Mouse (Mus musculus) small intestine, adult 2 months (tissue): ENCODE results near the gene Grpel1.

Source experiments
- CTCF ChIP-seq: fragments of 200-500 bp; IDR thresholded peaks from 2 replicates; pipeline ENCODE4 v1.5.1; 2012; ENCODE audit warnings: low read depth, mild to moderate bottlenecking, control low read depth, inconsistent platforms, low read length, moderate library complexity, mixed read lengths; ENCODE audit not compliant: insufficient replicate concordance, insufficient read length; ENCODE audit errors: extremely low read depth
- POLR2A ChIP-seq: fragments of 200-500 bp; IDR thresholded peaks from 2 replicates; pipeline ENCODE4 v1.6.1; 2012; ENCODE audit warnings: low read depth, mild to moderate bottlenecking, control low read depth, inconsistent platforms, low read length, moderate library complexity

GRCm38 (mm10) chr5:36429551-36429950 lies 35.2 kb upstream of the Grpel1 start:
- TF ChIP-seq CTCF (no peak), POLR2A (no peak)
